Mouse (Mus musculus) kidney, adult 10 weeks (tissue): ENCODE results near the gene Gm10406. TPM values are rescaled to one million over a fixed set of nuclear protein-coding genes. Genes with fewer than 3 reads are reported as not detected.

ENCODE experiments used
- polyA plus RNA-seq: library from polyadenylated mRNA; stranded (reverse); fragments of 350-450 nt; fragmentation: Illumina TruSeq; extraction: RNeasy Lipid Tissue Mini Kit (QIAGEN cat#74804); gene quantifications from one replicate; pipeline ENCODE4 v1.2.3, GENCODE M21; 2014; ENCODE audit warnings: low read depth, low replicate concordance

The Gm10406 gene
- polyA plus RNA-seq: not detected

DNA sequence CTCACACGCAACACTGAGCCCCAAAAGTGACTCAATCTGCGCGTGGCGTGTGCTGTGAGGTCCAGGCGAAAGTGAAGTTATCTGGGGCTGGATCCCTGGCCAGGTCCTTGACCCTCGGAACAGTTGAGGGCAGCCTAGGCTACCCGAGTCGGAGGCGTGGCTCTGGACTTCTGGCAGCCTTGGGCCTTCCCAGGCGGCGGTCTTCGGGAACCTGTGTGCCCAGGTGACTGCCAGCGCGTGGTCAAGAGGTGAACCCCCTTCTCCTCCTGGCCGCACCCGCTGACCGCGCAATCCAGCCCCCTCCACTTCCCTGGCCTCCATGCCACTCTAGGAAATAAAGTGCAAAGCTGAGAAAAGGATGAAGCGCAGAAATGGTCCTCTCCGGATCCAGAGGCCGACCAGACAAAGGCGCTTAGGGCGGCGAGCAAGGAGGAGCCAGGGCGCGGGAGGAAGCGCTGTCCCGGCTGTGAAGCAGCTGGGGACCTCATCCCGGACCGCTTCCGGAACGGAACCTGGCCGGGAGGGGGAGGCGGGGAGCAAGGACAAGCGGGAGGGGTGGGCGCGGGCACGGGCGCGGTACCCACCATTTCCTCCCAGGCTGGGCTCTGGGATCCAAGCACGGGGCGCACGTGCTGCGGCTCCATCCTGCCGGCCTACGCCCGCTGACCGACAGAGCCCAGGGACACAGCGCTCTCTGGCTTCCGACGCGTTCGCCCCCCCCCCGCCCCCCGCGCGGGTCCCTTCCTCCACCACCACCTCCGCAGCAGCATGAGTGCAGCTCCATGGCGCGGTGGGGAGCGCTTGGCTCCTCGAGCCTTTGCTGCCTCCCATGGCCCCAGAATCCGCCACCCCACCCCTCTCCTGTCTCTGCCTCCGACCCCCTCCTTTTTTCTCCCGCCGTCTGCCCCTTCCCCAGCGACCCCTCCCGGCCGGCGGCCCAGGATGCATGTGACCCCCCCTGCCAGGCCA lies at the start of gene Gm10406:
Gene Gm10406 (minus strand): TSS at position 669 of the 969 bp plus-strand sequence.

DNA sequence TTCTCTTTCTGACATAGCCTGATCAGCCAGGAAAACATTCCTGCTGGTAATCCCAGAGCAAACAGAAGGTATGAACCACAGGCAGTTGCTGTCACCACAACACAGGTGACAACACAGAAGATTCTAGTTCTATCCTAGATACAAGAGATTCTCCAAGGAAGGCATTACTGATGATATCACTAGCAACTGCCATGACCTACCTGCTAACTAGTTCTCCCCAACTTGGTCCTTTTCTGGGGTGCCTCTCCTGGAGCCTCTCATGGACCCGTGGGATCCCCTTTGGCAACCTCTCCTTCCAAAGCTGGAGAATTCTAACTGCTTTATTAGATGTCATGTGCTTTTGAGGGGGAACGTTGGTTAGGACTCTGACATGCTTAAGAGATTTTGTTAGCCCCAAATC lies 17.6 kb upstream of the Gm10406 start, which contains the start of gene Gm3685:
Gene Gm3685 (minus strand): TSS at position 101 of the 400 bp plus-strand sequence.

DNA sequence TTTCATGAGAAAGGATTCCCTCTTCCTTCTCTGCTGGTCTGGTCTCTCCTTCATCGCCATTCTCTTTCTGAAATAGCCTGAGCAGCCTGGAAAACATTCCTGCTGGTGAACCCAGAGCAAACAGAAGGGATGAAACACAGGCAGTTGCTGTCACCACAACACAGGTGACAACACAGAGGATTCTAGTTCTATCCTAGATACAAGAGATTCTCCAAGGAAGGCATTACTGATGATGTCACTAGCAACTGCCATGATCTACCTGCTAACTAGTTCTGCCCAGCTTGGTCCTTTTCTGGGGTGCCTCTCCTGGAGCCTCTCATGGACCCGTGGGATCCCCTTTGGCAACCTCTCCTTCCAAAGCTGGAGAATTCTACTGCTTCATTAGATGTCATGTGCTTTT lies 53.5 kb downstream of the Gm10406 start, which contains the start of gene Gm6356:
Gene Gm6356 (minus strand): TSS at position 101 of the 400 bp plus-strand sequence.

Other genes starting within 250 kb of the Gm10406 start
- not detected for gene Gm3642, start 187.1 kb downstream of the Gm10406 start, polyA plus RNA-seq
- not detected for gene Gm3667, start 137.5 kb downstream of the Gm10406 start, polyA plus RNA-seq
- gene Gm6356, start 53.6 kb downstream of the Gm10406 start, polyA plus RNA-seq: not detected
- not detected for gene Gm3685, start 17.5 kb upstream of the Gm10406 start, polyA plus RNA-seq
- gene Gm3696, start 73.2 kb upstream of the Gm10406 start, polyA plus RNA-seq: not detected
- gene Gm6676, start 98.0 kb upstream of the Gm10406 start, polyA plus RNA-seq: not detected
- gene Gm3512, start 147.1 kb upstream of the Gm10406 start, polyA plus RNA-seq: 1.7 TPM
- gene Gm16434, start 167.1 kb upstream of the Gm10406 start, polyA plus RNA-seq: not detected
- gene Gm3727, start 237.3 kb upstream of the Gm10406 start, polyA plus RNA-seq: not detected